Mouse (Mus musculus) heart, postnatal 36 days (tissue): Measurements from ENCODE around the gene Gm49661. TPM values are rescaled to one million over a fixed set of nuclear protein-coding genes. Genes with fewer than 3 reads are reported as not detected.

ENCODE experiments used
- DNase-seq, 2 experiments: peaks; one replicate each; pipeline ENCODE4 v3.0.0; 2021 to 2022
- intact Hi-C: fragments of 180-260 bp; cut with DNase I; formaldehyde crosslinking; loops from one replicate; pipeline ENCODE4 v1.15.1; 2025
- total RNA-seq, 2 experiments: library from RNA; stranded (reverse); gene quantifications; 2 replicates each; pipeline ENCODE4 v1.2.3; 2021

The Gm49661 gene
- total RNA-seq, 2 experiments from 2014 or later = 1.0 TPM; not detected in 1

DNA sequence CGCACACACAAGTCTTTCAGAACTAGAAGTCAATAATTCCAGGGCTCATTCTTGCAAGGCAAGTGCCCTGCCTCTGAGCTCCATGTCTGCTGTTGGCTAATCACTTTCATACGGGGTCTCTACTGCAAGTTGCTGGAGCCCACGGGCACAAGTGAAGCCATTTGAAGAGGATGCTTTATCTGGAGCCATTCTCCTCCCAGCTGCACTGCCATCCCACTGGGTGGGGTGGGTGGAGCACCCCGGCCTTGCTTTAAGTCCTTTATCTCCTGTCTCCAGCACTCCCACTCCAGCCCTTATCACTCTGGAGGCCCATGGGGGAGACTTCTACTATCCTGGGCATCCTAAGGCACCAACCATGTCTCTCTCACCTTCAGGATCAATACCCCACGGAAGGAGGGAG is 1.7 kb upstream of the Gm49661 start:
- intact Hi-C loops = no loop called here
- DNase-seq = no peak

DNA sequence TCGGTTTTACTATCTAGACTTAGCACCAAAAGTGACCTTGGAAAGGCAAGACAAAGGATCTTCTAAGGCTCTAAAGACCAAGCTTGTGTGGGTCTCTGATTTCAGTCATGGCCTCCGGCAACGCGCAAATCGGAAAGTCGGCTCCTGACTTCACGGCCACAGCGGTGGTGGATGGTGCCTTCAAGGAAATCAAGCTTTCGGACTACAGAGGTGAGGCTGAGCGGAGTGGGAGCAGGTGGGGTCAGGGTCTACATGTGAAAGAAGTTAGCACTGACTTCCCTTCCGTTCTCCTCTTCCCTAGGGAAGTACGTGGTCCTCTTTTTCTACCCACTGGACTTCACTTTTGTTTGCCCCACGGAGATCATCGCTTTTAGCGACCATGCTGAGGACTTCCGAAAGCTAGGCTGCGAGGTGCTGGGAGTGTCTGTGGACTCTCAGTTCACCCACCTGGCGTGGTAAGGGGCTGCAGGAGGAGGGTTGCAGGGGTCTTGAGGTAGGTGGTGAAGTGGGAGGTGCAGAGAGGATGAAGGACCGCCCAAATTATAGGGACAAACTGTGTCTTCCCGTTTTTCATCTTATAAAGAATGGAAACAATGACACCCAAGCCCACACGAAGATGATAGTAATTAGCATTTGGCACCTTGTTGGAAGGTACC is 1.0 kb upstream of the Gm49661 start:
- DNase-seq = no peak
- intact Hi-C loops = no loop called here

DNA sequence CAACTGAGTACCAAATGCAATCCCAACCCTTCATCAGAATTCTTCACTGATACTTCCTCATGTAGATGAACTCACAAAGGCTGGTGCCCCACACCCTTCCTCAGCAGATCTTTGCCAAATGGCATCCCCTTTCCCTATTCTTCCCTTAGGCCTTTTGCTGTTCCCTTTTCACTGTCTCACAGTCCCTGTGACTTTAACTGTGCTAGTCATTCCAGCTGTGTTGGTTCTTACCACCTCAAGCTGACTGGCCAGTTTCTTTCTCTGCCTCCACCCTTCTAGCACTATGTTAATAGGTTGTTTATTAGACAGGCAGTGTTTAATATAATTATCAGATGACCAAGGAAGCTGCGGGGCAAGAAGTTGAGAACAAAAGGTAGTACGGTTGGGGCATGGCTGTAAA is 583 bp downstream of the Gm49661 start:
- intact Hi-C loops = no loop called here
- peak in 1 of 2 experiments; percentile 32 for DNase-seq

DNA sequence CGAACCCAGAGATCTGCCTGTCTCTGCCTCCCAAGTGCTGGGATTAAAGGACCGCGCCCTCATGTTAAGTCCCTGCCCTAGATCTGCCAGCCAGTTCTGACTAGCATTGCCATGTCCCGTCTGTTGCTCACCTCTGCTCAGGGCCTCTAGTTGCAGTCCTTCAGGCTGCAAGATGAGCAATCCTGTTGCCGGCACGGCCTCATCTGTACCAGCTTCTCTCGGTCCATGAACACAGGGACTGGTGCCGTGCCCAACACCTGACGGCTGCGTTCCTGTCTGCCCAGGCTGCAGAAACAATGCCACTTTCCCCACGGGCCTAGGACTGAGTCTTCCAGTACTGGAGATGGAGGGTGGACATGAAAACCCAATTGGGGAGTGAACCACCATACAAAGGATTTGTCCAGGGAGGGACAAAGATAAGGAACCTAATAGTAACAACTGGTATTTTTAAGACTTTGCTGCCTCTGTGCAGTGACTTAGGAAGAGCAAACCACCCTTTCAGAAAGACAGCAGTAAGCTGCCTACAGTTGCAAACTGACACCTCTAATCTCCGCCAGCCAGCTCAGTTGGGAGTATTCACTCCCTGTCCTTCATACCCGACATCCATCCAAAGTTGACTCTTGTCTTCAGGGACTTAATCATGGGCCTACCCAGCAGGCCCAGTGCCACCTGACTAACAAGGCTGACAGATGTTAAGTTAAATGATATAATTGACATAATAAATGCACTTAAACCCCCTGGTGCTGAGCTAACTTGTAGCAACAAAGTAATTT is 1.5 kb downstream of the Gm49661 start:
- no peak for DNase-seq
- intact Hi-C loops = no loop called here

DNA sequence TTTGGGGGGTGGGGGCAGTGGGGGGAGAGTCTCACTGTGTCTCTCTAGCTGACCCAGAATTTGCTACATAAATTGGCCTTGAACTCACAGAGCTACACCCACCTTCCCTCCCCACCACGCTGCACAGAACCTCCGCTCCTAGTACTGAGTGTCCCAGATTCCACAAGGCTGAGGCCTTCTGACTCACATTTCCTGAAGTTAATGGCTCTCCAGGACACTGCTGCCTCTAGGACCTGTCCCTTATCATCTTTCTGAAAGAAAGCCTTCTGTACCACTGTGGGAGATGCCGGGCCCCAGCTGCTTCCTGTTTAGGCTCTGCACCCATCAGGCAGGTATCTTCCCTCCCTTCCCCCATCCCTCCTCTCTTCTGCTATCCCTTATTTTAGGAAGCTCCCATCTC is 2.6 kb downstream of the Gm49661 start:
- peak in 1 of 2 experiments; percentile 6 for DNase-seq
- intact Hi-C loops = no loop called here

DNA sequence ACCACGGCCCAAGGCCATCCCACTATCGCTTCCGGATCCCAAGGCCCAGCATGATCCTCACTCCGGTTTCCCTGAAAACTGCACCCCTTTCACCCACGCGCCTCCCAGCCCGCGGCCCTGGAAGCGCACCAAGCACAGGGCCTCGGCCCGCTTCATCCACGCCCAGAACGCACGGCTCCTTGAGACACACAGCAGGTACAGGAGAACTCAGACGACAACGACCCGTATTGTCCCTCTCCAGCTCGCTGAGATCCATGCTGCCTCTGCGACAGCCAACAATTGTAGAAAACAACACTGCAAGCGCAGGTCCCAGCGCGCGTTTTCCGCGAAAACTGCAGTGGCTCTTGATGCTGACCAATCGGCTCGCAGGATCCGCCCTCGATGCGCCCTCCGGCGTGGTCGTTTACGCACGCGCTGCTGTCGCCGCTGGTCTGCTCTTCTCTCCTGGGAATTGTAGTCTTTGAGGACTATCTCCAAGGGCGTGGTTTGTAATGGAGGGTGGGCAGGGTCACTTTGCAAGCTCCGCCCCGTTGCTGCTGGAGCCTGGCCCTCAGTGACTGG is 3.4 kb downstream of the Gm49661 start:
- intact Hi-C loops = no loop called here
- peak; percentile 89 to 90 for DNase-seq

DNA sequence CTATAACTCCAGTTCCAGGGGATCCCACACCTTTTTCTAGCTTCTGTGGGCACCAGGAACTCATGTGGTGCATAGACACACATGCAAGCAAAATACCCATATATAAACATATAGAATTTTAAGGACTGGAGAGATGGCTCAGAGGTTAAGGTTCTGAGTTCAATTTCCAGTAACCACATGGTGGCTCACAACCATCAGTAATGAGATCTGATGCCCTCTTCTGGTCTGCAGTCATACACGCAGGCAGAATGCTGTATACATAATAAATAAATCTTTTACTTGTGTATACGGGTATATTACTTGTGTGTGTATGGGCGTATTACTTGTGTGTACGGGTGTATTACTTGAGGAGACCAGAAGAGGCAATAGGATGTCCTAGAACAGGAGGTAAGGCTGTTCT is 5.3 kb downstream of the Gm49661 start:
- no peak for DNase-seq
- intact Hi-C loops = loop anchor here (5.0 kb wide), 1 partner anchor 37 kb away; no protein-coding TSS in a partner anchor

DNA sequence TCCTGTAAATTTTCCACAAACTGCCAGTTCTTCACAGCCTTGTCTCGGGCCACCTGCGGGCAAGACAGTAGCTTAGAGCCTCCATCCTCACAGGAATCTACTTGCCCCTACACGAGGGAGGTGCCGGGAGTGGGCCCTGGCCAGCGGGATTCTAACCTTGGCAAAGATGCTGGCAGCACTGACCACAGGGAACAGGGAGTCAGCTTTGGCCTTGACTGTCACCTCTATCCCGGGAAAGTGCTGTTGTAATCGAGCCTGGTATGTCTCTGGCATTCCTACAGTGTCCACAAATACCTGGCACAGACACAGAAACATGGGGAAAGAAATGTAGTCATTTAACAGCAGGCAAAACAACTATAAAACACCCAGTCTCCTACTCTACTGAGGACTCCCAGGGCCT is 9.4 kb downstream of the Gm49661 start:
- intact Hi-C loops = loop anchor here (5.0 kb wide), 2 partner anchors 33 to 37 kb away; no protein-coding TSS in a partner anchor

DNA sequence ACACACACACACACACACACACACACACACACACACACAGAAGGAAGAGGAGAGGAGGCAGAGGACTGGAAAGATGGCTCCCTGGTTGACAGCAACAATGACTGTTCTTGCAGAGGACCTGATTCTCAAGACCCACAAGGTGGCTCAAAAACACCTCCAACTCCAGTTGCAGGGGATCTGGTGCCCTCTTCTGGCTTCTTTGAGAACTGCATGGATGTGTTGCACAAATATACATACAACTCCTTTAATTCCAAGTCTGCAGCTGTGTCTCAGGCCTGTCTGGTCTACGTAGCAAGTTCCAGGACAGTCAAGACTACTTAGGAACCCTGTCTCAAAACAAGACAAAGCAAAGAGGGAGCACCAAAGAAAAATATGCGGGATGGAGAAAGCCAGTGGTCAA is 12.5 kb downstream of the Gm49661 start:
- intact Hi-C loops = loop anchor here (5.0 kb wide), 1 partner anchor 41 kb away; no protein-coding TSS in a partner anchor

More for the DNA sequence above, 9.4 kb downstream of the Gm49661 start:
- DNase-seq = no peak

DNA sequence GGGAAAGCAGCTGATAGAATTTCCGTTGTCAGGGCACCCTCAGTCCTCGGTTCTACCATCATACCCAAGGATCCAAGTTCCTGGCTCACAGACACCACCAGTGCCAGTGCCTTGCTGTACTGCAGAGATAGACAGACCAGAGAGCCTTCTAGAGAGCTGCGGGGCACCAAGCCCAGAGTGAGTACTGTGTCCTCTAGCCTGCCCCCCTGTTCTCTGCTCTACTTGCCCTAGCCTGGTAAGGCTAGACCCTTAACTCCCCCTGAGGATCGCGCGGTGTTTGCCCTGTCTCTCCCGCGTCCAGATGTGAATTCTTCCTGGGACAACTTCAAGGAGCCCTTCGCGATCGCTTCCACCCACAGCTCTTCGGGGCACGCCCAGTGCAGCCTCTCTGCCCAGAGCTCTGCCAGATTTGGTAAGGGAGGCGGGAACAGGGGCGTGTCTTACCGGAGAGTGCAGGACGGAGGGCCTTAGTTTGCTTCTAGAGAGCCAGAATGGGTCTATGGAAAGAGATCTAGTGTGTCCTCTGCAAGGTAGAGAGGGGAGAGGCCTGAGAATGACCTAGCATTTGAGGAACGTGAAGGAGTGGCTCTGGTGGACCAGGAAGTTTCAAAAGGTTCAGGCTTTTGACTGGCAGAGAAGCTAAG is 16.5 kb downstream of the Gm49661 start:
- intact Hi-C loops = no loop called here
- peak; percentile 31 to 42 for DNase-seq

More for the DNA sequence above, 12.5 kb downstream of the Gm49661 start:
- DNase-seq = peak; percentile 47 to 71

DNA sequence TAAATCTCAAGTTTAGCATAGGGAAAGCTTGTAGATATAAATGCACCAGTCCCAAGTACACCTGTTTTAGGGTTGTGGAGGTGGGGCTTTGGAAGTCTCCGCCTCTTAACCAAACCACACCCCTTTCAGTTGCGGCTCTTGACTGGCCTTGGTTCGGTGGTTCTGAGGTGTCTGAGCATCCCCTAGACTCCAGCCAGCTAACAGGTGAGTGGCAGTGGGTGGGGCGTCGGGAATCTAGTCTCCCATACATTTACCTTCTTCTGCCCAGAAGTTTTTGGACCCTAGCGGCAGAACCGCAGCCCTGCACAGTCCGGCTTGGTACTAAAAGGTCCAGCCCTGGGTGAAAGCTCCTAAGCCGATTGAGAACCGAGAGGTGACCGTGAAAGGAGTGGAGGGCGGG is 19.5 kb downstream of the Gm49661 start:
- DNase-seq = no peak
- intact Hi-C loops = no loop called here

DNA sequence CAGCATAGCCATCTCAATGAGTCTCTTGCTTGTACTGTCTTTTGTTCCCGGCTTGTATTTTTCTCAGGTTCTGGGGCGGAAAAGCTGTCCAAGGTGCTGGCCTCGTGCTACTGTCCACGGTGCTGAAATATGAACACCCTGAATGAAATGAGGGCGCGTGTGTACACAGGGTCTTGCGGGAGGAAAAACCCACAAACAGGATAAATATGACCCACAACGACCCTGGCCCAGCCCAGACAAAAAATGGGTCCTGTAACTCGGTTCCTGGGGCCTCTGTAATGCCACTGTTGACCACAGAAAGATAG is 22.0 kb downstream of the Gm49661 start:
- intact Hi-C loops = no loop called here
- peak; percentile 56 to 63 for DNase-seq

DNA sequence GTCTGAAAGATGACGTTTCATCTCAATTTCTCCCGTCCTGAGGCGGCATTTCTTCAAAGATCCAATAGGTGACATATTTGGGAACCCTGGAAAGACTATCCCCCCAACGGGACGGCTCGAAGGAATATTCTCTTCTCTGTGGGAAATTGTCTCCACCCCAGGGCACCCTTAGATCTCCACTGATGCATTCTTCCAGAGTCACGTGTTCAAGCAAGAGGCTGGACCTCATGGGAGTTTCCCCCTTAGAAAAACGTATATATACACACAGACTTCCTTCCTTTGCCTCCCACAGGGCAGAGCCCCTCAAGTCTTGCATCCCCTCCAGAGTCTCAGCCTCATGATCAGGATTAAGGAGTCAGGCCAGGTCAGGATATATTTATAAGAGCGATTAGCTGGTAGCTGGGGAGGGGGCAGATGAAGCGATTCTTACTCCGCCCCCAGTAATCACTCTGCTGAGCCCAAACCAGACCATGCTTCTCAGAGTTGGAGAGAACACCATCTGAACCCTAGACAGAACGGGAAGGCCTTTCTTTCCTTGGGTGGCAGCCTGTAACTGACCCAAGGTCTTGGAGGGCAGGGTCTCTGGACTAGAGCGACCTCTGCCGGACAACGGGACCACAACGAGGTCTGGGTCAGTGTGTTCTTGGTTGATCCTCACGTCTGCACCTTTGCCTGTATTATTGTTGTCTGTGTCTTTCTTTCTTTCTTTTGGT is 22.5 kb downstream of the Gm49661 start, which contains the start of gene Rtbdn:
Gene Rtbdn (plus strand): TSS at position 464 of the 713 bp plus-strand sequence.
- intact Hi-C loops = no loop called here
- no peak for DNase-seq

DNA sequence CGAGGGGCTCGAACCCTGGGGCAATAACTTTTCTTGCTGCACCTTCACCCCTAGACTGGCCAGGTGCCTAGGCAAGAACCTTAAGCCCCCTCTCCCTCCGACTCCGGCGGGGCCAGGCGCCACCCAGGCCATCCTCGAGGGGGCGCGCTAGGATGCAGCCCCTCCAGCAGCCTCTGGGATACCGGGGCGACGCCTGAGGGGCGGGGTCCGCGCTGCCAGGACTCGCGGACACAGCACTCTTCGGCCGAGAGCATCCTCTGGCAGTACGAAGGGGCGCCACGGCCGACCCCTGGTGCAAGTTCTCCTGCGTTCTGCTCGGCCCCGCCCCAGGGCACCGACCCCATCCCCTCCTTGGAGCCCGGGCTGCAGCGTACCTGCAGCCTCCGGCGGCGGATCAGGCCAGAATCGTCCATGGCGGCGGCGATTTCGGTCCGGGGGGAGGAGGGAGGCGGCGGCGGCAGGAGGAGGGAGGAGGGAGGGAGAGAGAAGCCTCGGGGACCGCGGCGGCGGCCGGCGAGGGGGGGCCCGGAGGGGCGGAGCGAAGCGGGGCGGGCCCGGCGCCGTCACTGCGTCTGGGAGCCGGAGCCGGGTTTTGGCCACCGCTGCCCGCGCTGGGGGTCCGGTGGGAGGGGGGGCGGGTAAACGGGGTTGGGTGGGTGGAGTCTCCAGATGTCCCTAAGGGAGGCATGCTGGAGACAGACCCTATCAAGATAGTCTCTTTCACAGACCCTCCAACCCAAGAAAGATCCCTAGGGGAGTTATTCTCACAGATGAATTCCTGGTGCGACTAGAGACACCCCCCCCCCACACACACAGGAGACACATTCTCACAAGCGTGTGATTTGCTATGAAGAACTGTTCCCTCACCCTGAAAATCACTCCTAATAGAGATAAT is 23.4 kb downstream of the Gm49661 start:
- intact Hi-C loops = no loop called here
- no peak for DNase-seq

DNA sequence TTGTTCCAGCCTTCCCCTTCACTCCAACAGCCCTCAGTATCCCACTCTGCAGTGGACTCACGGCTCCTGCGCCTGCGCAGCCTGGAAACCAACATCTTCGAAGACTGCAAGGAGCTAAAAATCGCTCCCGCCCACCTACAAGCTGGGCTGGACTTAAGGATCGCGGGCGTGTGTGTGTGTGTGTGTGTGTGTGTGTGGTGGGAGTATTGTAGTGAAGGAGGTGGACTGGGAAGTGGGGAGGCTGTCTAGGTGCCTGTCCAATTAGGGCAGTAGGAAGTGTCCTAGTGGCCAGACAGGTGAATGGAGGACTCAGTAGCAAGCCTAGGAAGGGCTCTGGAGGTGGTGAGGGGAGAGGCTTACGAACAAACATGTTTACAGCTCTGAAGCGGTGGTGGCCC is 24.0 kb downstream of the Gm49661 start:
- no peak for DNase-seq

DNA sequence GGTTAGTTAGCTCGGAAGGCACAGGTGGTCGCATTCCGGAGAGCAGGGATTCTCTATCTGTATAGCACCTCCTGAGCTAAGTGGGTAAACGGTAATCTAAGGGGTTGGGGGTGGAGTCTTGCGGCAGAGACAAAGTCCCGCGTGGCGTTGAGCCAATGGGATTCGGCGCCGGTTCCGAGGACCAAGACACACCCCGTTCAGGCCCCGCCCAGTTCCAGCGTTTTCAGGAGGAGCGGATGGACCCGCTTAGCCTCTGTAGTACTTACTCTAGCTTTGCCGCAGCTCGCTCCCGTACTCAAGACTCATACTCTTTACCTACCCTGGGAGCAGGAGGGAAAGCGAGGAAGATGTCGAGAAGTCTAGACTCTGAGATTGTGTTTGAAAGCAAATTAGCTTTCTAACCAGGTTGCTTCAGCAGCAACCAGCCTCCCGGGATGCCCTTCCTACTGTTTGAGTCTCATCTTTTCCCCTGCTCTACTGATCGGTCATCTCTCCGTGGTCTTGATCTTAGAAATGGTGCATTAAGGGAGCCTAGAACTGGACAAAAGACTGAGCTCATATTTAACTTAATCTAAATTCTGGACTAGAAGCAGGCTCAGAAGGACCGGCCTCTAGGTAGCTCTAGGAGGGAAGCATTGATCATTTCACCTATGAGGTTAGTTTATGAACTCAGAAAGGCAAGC is 24.6 kb downstream of the Gm49661 start:
- intact Hi-C loops = no loop called here
- DNase-seq = peak in 1 of 2 experiments; percentile 23

More for the DNA sequence above, 24.0 kb downstream of the Gm49661 start:
- intact Hi-C loops = no loop called here

DNA sequence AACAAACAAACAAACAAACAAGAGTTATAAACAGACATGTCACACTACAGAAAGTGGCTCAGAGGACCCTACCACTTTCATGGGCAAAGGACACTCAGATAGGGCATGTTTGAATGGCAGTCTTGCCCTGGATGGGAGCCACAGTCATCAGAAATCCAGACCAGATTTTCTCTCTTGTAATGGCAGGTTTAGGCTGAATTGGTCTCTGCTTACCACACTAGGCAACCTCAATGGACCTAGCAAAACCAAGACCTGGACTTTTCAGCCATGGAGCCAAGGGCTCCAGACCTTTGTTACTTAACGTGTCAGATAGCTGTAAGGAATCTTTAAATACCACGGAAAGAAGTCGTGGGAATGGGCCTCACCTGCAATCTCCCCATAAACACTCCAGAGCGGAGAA is 25.5 kb downstream of the Gm49661 start:
- intact Hi-C loops = no loop called here
- no peak for DNase-seq

DNA sequence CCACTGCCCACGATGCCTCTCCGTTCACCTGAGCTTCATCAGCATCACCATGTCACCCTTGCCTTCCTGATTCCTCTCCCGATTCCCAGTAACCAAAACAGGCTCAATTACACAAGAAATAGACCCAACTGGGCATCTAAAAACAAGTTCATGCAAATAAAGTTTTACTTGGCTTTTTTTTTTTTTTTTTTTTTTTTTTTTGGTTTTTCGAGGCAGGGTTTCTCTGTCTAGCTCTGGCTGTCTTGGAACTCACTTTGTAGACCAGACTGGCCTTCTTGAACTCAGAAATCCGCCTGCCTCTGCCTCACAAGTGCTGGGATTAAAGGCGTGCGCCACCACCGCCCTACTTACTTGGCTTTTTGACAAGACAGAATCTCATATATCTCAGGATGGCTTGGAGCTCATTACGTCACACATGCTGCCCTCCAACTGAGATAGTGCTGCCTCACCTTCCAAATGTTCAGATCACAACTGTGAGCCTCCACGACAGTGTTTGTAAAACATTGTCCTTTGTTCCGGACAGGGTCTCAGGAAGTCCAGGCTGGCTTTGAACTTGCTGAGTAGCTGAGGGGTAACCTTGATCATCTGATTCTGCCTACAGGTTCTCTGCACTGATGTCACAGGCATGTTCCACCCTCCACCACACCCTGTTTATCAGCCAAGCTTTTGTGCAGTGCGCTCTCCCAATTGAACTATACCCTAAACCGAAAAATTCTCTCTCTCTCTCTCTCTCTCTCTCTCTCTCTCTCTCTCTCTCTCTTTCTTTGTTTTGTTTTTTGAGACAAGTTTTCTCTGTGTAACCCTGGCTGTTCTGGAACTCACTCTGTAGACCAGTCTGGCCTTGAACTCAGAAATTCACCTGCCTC is 31.4 kb downstream of the Gm49661 start:
- no peak for DNase-seq
- intact Hi-C loops = no loop called here
